Mouse (Mus musculus): Measurements from ENCODE around the gene Emc10. TPM values are rescaled to one million over a fixed set of nuclear protein-coding genes. Genes with fewer than 3 reads are reported as not detected.

The Emc10 gene
- polyA plus RNA-seq, 1 experiment from 2014 or later = 145 TPM

- peak overlapping the region; percentile 74 for H3K4me3 ChIP-seq (ENCODE audit: low read length)
- WGBS = 25% methylated on average over 29 of the region's 29 CpGs
- peaks cover 46% of the 10 kb centered on the region for H3K4me1 ChIP-seq (ENCODE audit: control insufficient read depth, insufficient read depth, low read depth, low read length)
- H3K9ac ChIP-seq (ENCODE audit: low read depth, low read length) = peak overlapping the region; percentile 49
- H3K36me3 ChIP-seq (ENCODE audit: control insufficient read depth, insufficient read depth, low read length) = peaks cover 25% of the 10 kb centered on the region
- H3K9me3 ChIP-seq (ENCODE audit: control insufficient read depth, low read length) = no peaks in the 10 kb centered on the region
- H3K27me3 ChIP-seq (replicated peaks; ENCODE audit: control insufficient read depth, insufficient read depth, low read length) = no peaks in the 10 kb centered on the region
- ATAC-seq = no peak
- H3K4me2 ChIP-seq (ENCODE audit: low read length) = peak overlapping the region; percentile 85
- peak overlapping the region; percentile 45 for H3K27ac ChIP-seq (ENCODE audit: low read depth, low read length)
Observed at GRCm38 (mm10) chr7:44444886-44445527, 51.3 kb downstream of the Emc10 start.

DNA sequence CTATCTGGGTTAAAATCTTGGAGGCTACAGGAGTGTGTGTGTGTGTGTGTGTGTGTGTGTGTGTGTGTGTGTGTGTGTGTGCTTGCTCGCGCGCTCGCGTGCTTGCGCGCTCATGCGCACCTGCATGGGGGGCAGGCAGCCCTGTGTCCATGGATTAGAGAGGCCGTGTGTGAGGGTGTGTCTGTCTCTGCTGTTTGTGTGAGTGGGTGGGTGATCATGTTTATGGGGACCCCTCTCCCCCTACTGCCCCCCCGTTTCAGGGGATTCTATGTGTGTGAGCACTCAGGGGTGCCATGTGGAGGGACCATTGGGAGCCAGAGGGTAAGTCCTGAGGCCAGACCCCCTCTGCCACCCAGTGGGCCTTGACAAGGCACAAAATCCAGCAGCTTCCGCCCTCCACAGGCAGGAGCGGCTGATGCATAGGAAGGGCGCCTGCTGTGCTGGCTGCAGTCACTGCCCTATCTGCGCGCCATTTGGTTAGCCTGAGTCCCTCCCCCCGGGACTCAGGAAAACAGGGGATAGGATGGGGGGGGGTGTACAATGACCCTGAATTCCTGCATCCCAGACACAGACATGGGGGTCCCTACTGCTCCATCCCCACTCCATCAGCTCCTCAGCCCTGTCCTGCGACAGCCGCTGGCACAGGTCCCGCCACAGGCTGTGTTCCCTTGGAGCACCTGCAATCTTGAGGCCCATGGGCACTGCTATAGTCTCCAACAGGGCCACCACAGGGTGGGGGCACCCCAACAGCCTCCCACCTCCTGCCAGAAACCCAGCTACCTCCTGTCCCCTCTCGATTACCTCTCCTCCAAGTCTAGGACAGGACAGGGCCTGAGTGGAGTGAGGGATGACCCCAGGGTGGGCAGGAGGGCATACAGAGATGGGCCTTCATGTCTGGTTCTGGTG lies 52.8 kb downstream of the Emc10 start:
- Histone ChIP-seq H3K4me3 (ENCODE audit: low read length) (peak overlapping the region; percentile 74), H3K4me1 (ENCODE audit: control insufficient read depth, insufficient read depth, low read depth, low read length) (peaks cover 41% of the 10 kb centered on the region), H3K9ac (ENCODE audit: low read depth, low read length) (peak overlapping the region; percentile 95), H3K27ac (ENCODE audit: low read depth, low read length) (peak overlapping the region; percentile 97), H3K4me2 (ENCODE audit: low read length) (peak overlapping the region; percentile 85), H3K27me3 (replicated peaks; ENCODE audit: control insufficient read depth, insufficient read depth, low read length) (no peaks in the 10 kb centered on the region), H3K9me3 (ENCODE audit: control insufficient read depth, low read length) (no peaks in the 10 kb centered on the region), H3K36me3 (ENCODE audit: control insufficient read depth, insufficient read depth, low read length) (peaks cover 11% of the 10 kb centered on the region; the same call in 1 of the 2 replicates)
- ATAC-seq = peak; percentile 51
- 3% methylated on average over 20 of the region's 20 CpGs for WGBS

DNA sequence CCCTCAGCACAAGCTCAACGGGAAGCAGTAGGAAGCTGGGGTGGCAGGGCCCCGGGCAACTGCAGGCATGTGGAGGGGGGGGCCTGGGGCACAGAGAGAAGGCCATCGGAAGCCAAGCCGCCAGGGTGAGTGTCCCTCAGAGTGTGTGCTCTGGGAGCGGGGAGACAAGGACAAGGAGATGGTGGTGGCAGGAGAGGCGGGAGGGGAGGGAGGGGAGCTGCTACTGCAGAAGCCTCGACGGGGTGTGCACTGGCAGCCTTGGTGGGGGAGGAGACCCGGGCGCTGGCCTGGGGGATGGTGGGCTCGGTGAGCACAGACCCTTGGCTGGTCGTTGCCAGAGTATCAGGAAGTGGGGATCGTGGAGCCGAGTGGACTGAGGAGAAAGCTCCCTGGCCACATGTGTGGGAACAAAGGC lies 53.9 kb downstream of the Emc10 start:
- Histone ChIP-seq H3K4me3 (ENCODE audit: low read length) (peak overlapping the region; percentile 74), H3K4me2 (ENCODE audit: low read length) (peak overlapping the region; percentile 85), H3K27ac (ENCODE audit: low read depth, low read length) (peak overlapping the region; percentile 97), H3K9ac (ENCODE audit: low read depth, low read length) (peak overlapping the region; percentile 95), H3K36me3 (ENCODE audit: control insufficient read depth, insufficient read depth, low read length) (0 out of 2 replicates have a peak, but pooled peaks cover 6% of the 10 kb centered on the region), H3K27me3 (replicated peaks; ENCODE audit: control insufficient read depth, insufficient read depth, low read length) (no peaks in the 10 kb centered on the region), H3K4me1 (ENCODE audit: control insufficient read depth, insufficient read depth, low read depth, low read length) (peaks cover 41% of the 10 kb centered on the region), H3K9me3 (ENCODE audit: control insufficient read depth, low read length) (no peaks in the 10 kb centered on the region)
- peak; percentile 10 for ATAC-seq
- 0% methylated on average over 14 of the region's 14 CpGs for WGBS

DNA sequence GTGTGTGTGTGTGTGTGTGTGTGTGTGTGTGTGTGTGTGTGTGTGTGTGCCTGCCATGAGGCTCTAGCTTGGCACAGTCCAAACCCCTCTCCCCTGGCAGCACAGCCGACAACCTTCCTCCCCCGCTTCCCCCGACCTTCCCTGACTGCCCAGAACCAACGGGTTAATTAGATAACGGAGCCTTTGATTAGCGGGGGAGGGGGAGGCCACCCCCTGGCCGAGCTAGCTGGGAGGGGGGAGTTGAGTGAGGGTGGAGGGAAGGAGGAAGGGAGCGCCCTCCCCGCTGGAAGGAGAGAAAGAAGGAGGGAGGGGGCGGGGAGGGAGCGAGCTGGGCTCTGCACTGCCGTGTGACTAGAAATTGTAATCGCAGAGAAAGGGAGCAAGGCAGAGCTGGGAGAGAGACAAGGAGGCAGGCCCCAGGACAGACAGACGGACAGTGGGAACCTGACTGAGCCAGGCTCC lies 54.6 kb downstream of the Emc10 start:
- Histone ChIP-seq H3K4me2 (ENCODE audit: low read length) (peak overlapping the region; percentile 85), H3K4me1 (ENCODE audit: control insufficient read depth, insufficient read depth, low read depth, low read length) (peaks cover 38% of the 10 kb centered on the region), H3K9ac (ENCODE audit: low read depth, low read length) (peak overlapping the region; percentile 95), H3K4me3 (ENCODE audit: low read length) (peak overlapping the region; percentile 74), H3K36me3 (ENCODE audit: control insufficient read depth, insufficient read depth, low read length) (0 out of 2 replicates have a peak, but pooled peaks cover 6% of the 10 kb centered on the region), H3K27ac (ENCODE audit: low read depth, low read length) (peak overlapping the region; percentile 97), H3K27me3 (replicated peaks; ENCODE audit: control insufficient read depth, insufficient read depth, low read length) (no peaks in the 10 kb centered on the region), H3K9me3 (ENCODE audit: control insufficient read depth, low read length) (no peaks in the 10 kb centered on the region)
- 0% methylated on average over 14 of the region's 14 CpGs for WGBS
- peak; percentile 80 for ATAC-seq

DNA sequence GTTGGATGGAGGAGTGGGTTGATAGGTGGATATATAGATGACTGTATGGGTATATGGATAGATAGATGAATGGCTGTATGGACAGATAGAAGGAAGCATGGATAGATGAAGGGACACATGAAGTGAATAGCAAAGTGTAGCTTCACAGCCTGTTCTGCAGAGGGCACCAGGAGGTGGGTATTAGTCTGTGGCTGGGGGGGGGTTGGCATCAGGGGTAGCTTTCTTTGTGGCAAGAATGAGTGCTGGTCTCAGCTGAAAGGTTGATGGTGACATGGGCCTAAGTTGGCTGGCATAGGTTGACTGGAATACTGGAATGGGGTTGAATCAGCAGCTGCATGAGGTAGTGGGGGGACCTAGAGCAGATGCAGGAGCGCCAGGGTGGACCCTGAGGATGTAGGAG lies 55.1 kb downstream of the Emc10 start:
- Histone ChIP-seq H3K36me3 (ENCODE audit: control insufficient read depth, insufficient read depth, low read length) (0 out of 2 replicates have a peak, but pooled peaks cover 6% of the 10 kb centered on the region), H3K4me2 (ENCODE audit: low read length) (peak overlapping the region; percentile 85), H3K27me3 (replicated peaks; ENCODE audit: control insufficient read depth, insufficient read depth, low read length) (no peaks in the 10 kb centered on the region), H3K9me3 (ENCODE audit: control insufficient read depth, low read length) (no peaks in the 10 kb centered on the region), H3K4me3 (ENCODE audit: low read length) (peak overlapping the region; percentile 74), H3K4me1 (ENCODE audit: control insufficient read depth, insufficient read depth, low read depth, low read length) (peaks cover 33% of the 10 kb centered on the region), H3K9ac (ENCODE audit: low read depth, low read length) (peak overlapping the region; percentile 95), H3K27ac (ENCODE audit: low read depth, low read length) (peak overlapping the region; percentile 97)
- WGBS = 18% methylated on average over 1 of the region's 1 CpGs
- no peak for ATAC-seq

- WGBS = 87% methylated on average over 1 of the region's 1 CpGs
- 0 out of 2 replicates have a peak, but pooled peaks cover 4% of the 10 kb centered on the region for H3K36me3 ChIP-seq (ENCODE audit: control insufficient read depth, insufficient read depth, low read length)
- H3K9me3 ChIP-seq (ENCODE audit: control insufficient read depth, low read length) = no peaks in the 10 kb centered on the region
- no peak overlapping the region for H3K4me2 ChIP-seq (ENCODE audit: low read length)
- no peak for ATAC-seq
- H3K27me3 ChIP-seq (replicated peaks; ENCODE audit: control insufficient read depth, insufficient read depth, low read length) = no peaks in the 10 kb centered on the region
- no peak overlapping the region; the same call in 1 of the 2 replicates for H3K27ac ChIP-seq (ENCODE audit: low read depth, low read length)
- peaks cover 26% of the 10 kb centered on the region for H3K4me1 ChIP-seq (ENCODE audit: control insufficient read depth, insufficient read depth, low read depth, low read length)
- H3K9ac ChIP-seq (ENCODE audit: low read depth, low read length) = no peak overlapping the region
- H3K4me3 ChIP-seq (ENCODE audit: low read length) = no peak overlapping the region
Observed at GRCm38 (mm10) chr7:44440479-44440878, 55.9 kb downstream of the Emc10 start.

Small RNA genes within 50 kb of the gene (microRNA-seq; reads per million reads assigned to microRNA genes)
- gene Mir7052 (not detected), gene Mir7053 (not detected)

Other genes with a start within 250 kb of the Emc10 start
- 0.67 and 1.7 TPM in 2 replicates for gene 1700028J19Rik, start 249.8 kb downstream of the Emc10 start, polyA plus RNA-seq (2015; fragmentation: Nextera tagmentation; extraction: Ambion mirVana)
- 216 and 218 TPM in 2 replicates for gene 2410002F23Rik, start 249.8 kb downstream of the Emc10 start, polyA plus RNA-seq (2015; fragmentation: Nextera tagmentation; extraction: Ambion mirVana)
- gene Acp4, start 239.2 kb downstream of the Emc10 start, polyA plus RNA-seq (2015; fragmentation: Nextera tagmentation; extraction: Ambion mirVana) = 0.12 TPM in 1 of 2 replicates, not detected in the other
- not detected in 2 replicates for gene Gm15517, start 235.1 kb downstream of the Emc10 start, polyA plus RNA-seq (2015; fragmentation: Nextera tagmentation; extraction: Ambion mirVana)
- 3.5 and 3.6 TPM in 2 replicates for gene Clec11a, start 189.6 kb downstream of the Emc10 start, polyA plus RNA-seq (2015; fragmentation: Nextera tagmentation; extraction: Ambion mirVana)
- gene Shank1, start 186.3 kb downstream of the Emc10 start, polyA plus RNA-seq (2015; fragmentation: Nextera tagmentation; extraction: Ambion mirVana) = 33.1 and 33.6 TPM in 2 replicates
- 74.8 and 75.6 TPM in 2 replicates for gene Syt3, start 112.4 kb downstream of the Emc10 start, polyA plus RNA-seq (2015; fragmentation: Nextera tagmentation; extraction: Ambion mirVana)
- gene 1700008O03Rik, start 110.7 kb downstream of the Emc10 start, polyA plus RNA-seq (2015; fragmentation: Nextera tagmentation; extraction: Ambion mirVana) = 3.6 and 3.8 TPM in 2 replicates
- gene Lrrc4b, start 67.5 kb downstream of the Emc10 start, polyA plus RNA-seq (2015; fragmentation: Nextera tagmentation; extraction: Ambion mirVana) = 12.4 and 12.6 TPM in 2 replicates
- 3.1 and 3.9 TPM in 2 replicates for gene Aspdh, start 31.1 kb downstream of the Emc10 start, polyA plus RNA-seq (2015; fragmentation: Nextera tagmentation; extraction: Ambion mirVana)
- 42.5 and 46.2 TPM in 2 replicates for gene Josd2, start 28.5 kb downstream of the Emc10 start, polyA plus RNA-seq (2015; fragmentation: Nextera tagmentation; extraction: Ambion mirVana)
- 20.4 and 23.7 TPM in 2 replicates for gene Fam71e1, start 52 bp upstream of the Emc10 start, polyA plus RNA-seq (2015; fragmentation: Nextera tagmentation; extraction: Ambion mirVana)
- 0.14 and 0.15 TPM in 2 replicates for gene Mybpc2, start 28.1 kb upstream of the Emc10 start, polyA plus RNA-seq (2015; fragmentation: Nextera tagmentation; extraction: Ambion mirVana)
- not detected in 2 replicates for gene Spib, start 35.5 kb upstream of the Emc10 start, polyA plus RNA-seq (2015; fragmentation: Nextera tagmentation; extraction: Ambion mirVana)
- gene Pold1, start 52.3 kb upstream of the Emc10 start, polyA plus RNA-seq (2015; fragmentation: Nextera tagmentation; extraction: Ambion mirVana) = 20.5 and 26.3 TPM in 2 replicates
- gene Nr1h2, start 57.4 kb upstream of the Emc10 start, polyA plus RNA-seq (2015; fragmentation: Nextera tagmentation; extraction: Ambion mirVana) = 62.0 and 66.1 TPM in 2 replicates
- gene Napsa, start 75.9 kb upstream of the Emc10 start, polyA plus RNA-seq (2015; fragmentation: Nextera tagmentation; extraction: Ambion mirVana) = 1.1 and 1.6 TPM in 2 replicates
- gene Kcnc3, start 94.1 kb upstream of the Emc10 start, polyA plus RNA-seq (2015; fragmentation: Nextera tagmentation; extraction: Ambion mirVana) = 6.4 and 8.5 TPM in 2 replicates
- gene Myh14, start 174.3 kb upstream of the Emc10 start, polyA plus RNA-seq (2015; fragmentation: Nextera tagmentation; extraction: Ambion mirVana) = 5.0 and 8.0 TPM in 2 replicates
- not detected in 2 replicates for gene Izumo2, start 212.2 kb upstream of the Emc10 start, polyA plus RNA-seq (2015; fragmentation: Nextera tagmentation; extraction: Ambion mirVana)

All from hindbrain, embryonic 16.5 days (tissue).